Mouse (Mus musculus) spleen, postnatal 14 days (tissue): ENCODE data around the gene Kif11.

ENCODE experiments used
- DNase-seq, 2 experiments: peaks; one replicate each; pipeline ENCODE4 v3.0.0; 2021 to 2022; ENCODE audit warnings: low spot score in 2 of 2

Kif11 gene

GRCm38 (mm10) chr19:37375755-37376615 lies at the start of gene Kif11:
Kif11 (plus strand) TSS chr19:37376403.
- peak; percentile 94 to 96 for DNase-seq

DNA sequence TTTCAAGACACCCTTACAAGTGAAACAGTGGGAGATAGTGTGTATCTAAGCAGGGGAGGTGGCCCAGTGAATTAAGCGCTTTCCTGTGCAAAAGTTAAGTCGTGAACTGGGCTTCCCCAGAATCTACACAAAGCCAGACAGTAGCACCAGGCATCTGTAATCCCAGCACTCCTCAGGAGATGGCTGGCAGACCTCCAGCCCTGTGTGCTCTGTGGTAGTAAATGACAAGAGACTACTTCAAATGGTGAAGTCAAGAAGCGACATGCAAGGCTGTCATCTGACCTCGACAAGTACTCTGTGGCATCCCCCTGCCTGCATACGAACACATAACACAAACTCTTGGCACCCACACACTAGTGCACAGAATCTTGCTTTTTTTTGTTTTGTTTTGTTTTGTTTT lies 49.0 kb upstream of the Kif11 start:
- DNase-seq = no peak

- no peak for DNase-seq
Observed at GRCm38 (mm10) chr19:37332726-37333125, 43.5 kb upstream of the Kif11 start.

- no peak for DNase-seq
Observed at GRCm38 (mm10) chr19:37333357-37333756, 42.8 kb upstream of the Kif11 start.

DNA sequence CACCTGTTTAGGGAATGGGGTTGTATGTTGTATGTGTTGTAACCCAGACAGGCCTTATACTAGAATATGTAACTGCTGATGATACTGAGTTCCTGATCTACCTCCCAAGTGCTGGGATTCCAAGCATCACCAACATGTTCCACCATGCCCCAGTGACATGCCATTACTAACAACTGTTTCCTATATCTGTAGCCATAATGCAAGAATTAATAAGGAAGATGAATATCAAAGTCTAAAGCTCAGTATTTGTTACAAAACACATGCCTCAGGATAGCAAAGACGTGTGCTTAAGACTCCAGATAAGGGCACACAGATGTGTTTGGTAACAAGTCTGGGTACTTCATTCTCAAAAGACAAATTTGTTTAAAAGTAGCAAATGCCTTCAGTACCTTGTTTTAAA lies 40.8 kb upstream of the Kif11 start:
- no peak for DNase-seq

DNA sequence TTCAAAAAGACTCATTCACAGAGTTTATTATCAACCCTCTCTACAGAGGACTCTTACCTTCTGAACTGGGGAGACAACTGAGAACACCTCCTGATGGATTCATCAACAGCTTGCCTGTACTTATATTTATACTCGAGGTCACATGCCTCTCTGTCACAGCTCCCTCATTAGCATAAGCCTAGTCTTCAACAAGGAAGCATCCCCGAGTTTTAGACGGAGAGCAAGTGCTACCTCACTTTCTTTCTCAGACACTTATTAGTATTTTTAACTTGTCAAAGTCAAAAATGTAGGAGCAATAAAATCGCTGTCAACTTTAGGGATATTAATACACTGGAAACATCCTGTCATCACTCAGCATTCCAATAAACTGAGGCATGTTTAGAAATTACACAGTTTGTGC lies 38.5 kb upstream of the Kif11 start, which contains the start of gene Ide:
Gene Ide, minus strand, starts transcription at position 101 of the 400 bp plus-strand sequence.
- DNase-seq = no peak

DNA sequence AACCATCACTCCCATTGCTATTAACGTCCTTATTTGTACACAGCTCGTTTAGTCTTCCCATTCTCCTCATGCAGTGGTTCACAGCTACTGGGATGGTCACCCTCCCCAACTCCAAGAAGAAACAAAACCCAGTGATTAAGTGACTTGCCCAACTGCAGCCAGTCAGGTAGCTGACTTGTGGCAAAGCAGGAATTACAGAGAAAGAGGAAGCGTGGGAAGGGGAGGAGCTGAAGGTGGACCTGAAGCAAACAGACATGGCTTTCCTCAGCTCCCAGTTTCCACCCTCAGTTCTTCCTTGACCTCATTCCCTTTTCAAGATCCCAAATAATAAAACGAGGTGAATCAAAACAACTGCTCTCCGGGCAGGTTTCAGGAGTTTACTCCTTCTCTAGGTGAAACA lies 35.7 kb upstream of the Kif11 start:
- DNase-seq = no peak

DNA sequence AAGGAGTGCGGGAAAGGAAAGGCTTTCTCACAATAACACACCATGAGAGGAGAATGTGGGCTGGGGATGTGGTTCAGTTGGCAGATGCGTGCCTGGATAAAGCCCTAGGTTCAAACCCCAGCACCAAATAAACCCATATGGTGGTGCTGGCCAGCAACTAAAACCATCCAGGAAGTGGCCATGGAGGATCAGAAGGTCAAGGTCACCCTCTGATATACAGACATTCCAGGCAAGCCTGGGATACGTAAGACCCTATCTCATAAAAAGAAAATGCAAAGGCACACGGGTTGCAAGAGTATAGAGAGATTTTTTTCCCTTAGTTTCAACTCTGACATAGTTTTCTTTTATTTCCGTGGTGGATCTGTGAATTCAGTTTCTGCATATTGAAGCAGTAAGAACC lies 35.3 kb upstream of the Kif11 start:
- DNase-seq = no peak

- DNase-seq = no peak
Observed at GRCm38 (mm10) chr19:37343899-37344298, 32.3 kb upstream of the Kif11 start.

GRCm38 (mm10) chr19:37346258-37346657 lies 29.9 kb upstream of the Kif11 start:
- no peak for DNase-seq

DNA sequence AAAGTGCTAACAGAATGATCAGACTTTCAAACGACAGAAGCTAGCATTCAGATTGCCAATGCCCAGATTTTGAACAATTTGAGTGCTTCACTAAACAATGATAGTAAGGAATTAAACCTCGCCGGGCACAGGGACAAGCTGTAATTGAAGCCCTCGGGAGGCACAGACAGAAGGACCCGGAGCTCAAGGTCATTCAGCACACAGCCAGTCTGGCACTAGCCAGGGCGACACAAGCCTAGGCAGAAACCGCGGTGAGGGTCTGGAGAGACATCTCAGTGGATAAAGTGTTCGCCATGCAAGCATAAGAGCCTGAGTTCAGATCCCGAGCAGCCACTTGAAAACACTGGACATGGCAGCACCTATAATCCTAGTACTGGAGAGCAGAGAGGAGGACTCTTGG lies 27.9 kb upstream of the Kif11 start:
- no peak for DNase-seq

- no peak for DNase-seq
Observed at GRCm38 (mm10) chr19:37348952-37349351, 27.3 kb upstream of the Kif11 start.

DNA sequence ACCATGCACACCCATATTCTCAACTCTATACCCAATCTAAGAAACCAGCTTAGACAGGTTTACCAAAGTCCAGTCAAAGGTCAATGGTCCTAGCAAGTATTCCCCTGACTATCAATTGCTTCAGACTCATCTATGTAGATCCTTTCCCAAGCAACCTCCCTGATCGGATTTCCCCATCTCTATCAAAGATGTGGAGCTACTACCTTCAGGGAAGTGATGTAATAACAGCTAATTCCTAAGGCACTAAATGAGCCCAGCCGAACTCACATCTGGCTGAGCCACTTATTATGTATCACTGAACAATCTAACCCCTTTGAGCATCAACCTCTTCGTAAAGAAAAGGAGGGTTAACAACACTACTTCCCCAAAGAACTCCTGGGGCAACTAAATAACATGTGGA lies 23.4 kb upstream of the Kif11 start:
- DNase-seq = no peak

DNA sequence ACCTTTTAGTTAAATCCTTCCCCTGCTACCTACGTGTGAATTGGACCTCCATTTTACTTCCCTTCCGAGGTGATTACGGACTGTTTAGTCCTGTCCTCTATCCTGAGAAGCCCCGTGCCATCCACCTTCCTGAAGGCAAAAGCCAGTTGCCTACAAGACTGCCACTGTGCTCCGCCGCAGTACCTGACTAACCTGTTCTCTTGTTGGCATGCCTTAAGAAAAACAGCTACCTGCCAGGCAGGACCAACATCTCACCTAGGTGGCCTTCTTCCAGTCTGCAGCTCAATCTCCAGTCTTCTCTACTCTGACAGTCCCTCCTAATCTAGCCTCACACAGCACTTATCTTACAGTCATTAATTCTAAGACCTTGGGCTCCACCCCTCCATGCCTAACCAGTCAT lies 22.9 kb upstream of the Kif11 start:
- no peak for DNase-seq

- no peak for DNase-seq
Observed at GRCm38 (mm10) chr19:37360044-37360443, 16.2 kb upstream of the Kif11 start.

GRCm38 (mm10) chr19:37362545-37362944 lies 13.7 kb upstream of the Kif11 start:
- no peak for DNase-seq

GRCm38 (mm10) chr19:37363128-37363939 lies 12.9 kb upstream of the Kif11 start:
- no peak for DNase-seq

- no peak for DNase-seq
Observed at GRCm38 (mm10) chr19:37368990-37369389, 7.2 kb upstream of the Kif11 start.

DNA sequence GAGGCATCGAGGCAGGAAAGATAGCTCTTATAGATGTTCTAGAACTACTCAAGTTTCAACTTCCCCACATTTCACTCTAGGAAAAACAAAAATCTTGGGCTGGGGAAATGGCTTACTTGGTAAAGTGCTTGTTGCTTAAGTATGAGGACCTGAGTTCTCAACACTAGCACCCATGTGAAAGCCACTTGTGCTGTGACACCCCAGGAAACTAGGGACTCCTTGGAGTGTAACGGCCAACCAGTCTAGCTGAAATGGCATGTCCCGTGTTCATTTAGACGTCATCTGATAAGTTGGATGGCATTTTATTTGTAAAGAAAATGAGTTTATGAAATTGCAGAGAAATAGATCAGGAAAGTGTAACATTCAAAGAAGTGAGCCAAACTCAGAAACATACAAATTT lies 6.3 kb upstream of the Kif11 start:
- no peak for DNase-seq

- peak in 1 of 2 experiments; percentile 5 for DNase-seq
Observed at GRCm38 (mm10) chr19:37370356-37370755, 5.8 kb upstream of the Kif11 start.

DNA sequence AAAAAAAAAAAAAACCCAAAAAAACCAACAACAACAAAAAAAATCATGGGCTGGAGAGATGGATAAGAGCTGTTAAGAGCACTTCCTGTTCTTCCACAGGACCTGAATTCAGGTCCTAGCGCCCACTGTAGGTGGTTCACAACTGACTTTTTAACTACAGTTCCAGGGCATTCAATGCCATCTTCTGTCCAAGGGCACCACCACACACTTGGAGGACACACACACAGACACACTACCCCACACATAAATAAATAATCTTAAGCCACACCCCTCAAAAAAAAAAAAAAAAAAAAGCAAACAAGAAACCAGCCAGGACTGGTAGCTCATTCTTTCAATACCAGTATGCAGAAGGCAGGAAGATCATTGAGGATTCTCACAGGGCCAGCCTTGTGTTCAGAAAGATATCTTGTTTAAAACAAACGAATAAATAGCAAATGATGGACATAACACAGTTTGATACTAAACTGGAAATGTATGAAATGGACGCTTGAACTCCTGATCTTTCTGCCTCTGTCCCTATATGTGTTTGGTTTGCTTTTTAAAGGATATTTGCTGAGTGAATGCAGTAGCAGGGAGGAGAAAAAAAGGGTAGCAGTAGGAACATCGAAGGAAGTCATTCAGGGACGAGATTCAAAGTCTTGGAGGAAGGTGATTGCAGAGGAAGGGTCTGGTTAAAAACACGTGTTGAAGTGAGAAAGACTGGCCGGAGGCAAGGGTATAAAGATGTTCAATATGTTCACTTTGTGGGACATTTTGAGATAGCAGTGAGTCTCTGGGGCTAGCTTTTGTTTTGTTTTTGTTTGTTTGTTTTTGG lies 1.1 kb upstream of the Kif11 start:
- DNase-seq = no peak

- no peak for DNase-seq
Observed at GRCm38 (mm10) chr19:37376841-37377240, 638 bp downstream of the Kif11 start.
